Mouse (Mus musculus): Measurements from ENCODE around the gene Slc7a8.
A peak's percentile ranks its signal among the peaks of the same experiment; 100 is the strongest.

Gene Slc7a8

DNA sequence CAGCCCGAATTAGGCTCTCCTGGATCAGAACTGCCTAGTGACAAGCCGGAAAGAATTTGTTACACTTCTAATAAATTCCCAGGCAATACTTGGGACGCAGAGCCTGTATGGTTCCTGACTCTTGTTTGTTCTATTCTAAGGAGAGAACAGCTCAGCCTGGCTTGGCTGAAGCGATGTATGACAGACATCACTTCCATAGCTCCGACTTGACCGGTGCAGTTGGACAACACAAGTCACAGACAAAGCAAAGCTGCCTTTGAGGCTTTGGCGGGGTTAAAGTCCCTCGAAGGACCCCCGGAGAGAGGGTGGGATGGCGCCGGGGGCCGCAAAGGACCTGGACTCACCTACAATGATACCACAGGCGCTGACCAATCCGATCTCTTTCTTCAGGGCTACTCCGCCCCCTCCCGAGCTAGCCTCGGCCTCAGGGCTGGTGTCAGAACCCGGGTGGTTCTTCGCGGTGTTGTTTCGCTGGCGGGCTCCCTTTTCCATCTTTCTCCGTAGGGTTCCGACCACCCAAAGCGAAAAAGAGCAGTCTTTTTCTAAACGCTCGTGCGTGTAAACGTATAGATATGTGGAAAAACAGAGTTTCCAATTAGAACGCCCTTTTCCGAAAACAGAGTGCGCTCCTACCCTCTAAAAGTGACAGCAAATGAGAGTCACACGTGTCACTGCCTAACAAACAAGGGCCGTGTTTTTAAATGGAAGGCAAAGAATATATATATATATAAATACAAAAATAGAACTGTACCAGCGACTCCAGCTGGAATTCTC, 723 bp downstream of the Slc7a8 start:
- DNase-seq (ENCODE audit: low read depth, low spot score) = peak; percentile 91

DNA sequence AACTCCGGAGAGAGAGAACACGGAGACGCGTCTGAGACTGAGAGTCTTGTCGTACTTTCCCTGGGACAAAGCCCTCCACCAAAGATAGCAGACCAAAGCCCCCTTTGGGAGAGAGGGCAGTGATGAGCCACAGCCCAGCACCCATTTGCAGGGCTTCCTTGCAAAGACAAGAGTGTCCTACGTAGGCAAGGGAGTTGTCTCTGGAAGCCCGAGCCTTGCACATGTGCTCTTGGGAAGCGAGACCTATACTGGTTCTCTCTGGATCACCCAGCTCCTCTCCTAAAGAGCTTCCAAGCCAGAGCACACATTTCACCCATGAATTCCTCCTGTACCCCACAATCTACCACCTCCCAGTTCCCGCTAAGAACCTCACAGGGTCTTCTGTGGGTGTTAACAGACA, 1.7 kb downstream of the Slc7a8 start:
- DNase-seq (ENCODE audit: low read depth, low spot score) = peak; percentile 65

DNA sequence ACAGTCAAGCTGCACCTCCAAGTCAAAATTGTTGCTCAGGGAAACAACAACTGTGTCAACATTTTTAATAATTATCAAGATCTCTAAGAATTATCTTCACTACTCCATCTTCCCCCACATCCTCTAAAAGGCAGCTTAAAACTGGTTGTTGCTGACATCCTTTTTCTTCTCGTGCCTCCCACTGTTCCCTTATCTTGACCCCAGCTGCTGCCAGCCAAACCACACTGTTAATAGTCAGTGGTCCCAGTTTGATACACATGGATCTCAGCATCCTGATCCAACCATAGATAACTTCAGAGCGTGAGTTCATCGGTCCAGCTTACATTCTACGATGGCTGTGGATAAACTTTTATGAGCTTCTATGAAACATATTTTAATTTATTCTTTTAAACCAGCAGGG, 3.9 kb downstream of the Slc7a8 start:
- no peak for DNase-seq (ENCODE audit: low read depth, low spot score)

DNA sequence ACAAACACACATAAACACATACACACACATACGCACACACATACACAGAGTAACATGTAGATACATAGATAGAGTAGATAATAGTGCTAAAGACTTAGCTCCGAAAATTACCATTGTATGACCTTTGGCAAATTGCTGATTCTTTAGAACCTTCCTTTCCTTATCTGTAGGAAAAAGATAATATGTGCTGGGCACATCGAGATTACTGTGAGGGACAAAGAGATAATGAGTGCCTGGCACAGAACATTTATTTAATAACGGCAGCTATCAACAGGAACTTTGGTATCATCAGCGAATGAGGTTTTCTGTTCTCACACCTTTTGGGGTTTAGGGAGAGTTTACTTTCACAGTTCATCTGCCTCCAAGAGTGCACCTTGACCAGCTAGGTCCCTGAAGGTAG, 5.0 kb downstream of the Slc7a8 start:
- DNase-seq (ENCODE audit: low read depth, low spot score) = no peak

DNA sequence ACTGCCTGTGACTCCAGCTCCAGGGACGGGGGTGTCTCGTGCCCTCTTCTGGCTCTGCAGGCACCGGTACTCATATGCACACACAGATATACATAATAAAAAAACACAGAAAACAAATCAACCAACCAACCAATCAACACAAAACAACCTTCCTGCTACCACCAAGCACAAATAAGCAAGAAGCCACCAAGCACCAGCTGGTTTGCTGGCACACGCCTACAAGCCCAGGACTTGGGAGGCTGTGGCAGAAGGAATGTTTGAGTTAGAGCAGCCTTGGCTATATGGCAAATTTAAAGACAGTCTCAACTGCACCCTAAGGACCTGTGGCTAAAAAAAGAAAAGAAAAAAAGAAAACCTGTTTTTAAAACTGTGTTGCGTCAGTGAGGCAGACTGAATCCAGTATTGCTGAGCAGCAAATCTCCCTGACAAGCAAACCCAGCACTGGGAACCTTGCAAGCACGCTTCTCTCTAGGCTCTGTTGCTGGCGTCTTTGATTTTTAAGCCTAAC, 6.2 kb downstream of the Slc7a8 start:
- peak; percentile 89 for DNase-seq (ENCODE audit: low read depth, low spot score)

DNA sequence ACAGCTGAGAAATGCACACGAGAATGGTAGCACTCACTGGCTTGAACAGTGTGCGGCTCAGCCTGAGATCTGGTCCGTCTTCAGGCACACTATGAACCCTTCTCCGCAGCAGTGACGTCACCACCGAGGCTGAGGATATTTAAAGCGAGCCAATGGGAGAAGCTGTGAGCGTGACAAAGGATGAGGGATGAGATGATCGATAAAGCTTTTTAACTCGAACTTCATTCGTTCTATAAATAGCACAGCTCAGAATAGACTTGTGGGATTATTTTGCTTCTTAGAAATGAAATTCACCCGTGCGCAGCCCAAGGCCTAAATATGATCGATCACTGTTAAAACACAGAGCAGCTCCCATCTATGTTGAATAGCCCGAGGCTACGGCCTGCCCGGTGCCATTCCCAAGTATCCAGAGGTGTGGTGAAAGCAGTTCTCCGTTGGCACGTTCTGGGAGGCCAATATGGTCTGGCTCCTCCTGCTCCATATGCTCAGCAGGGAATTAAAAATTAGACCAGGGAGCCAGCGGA, 9.4 kb downstream of the Slc7a8 start:
- DNase-seq (ENCODE audit: low read depth, low spot score) = peak; percentile 90

DNA sequence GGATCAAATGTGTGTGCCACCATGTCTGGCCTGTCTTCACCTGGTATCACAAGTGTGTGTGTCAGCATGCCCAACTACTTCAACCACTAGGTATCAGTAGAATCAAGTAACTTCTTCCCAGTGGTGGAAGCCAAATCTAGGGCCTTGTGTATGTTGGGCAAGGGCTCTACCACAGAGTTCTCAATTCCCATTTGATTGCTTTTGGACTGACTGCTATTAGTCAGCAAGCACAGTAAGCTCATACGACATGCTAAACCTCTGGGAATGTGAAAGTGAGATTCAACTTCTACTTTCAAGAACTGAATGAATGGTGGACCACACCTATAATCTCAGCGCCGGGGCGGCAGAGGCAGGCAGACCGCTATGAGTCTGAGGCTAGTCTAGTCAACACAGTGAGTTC, 11.4 kb downstream of the Slc7a8 start:
- no peak for DNase-seq (ENCODE audit: low read depth, low spot score)

DNA sequence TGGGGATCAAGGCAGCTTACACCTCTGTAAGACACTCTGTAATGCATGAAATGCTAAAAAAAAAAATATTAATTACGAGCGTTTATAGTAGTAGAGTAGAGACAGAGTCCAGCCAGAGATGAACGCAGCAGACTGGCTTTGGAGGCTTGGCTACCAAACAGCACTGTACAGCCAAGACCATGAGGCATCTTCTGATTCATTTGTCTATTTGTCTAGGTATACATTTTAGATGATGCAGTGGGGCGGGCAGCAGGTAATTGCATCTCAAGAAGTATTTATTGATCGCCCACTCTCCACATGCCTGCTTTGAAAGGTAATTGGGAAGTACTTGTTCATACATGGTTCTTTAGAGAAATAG, 12.7 kb downstream of the Slc7a8 start:
- DNase-seq (ENCODE audit: low read depth, low spot score) = peak; percentile 63

DNA sequence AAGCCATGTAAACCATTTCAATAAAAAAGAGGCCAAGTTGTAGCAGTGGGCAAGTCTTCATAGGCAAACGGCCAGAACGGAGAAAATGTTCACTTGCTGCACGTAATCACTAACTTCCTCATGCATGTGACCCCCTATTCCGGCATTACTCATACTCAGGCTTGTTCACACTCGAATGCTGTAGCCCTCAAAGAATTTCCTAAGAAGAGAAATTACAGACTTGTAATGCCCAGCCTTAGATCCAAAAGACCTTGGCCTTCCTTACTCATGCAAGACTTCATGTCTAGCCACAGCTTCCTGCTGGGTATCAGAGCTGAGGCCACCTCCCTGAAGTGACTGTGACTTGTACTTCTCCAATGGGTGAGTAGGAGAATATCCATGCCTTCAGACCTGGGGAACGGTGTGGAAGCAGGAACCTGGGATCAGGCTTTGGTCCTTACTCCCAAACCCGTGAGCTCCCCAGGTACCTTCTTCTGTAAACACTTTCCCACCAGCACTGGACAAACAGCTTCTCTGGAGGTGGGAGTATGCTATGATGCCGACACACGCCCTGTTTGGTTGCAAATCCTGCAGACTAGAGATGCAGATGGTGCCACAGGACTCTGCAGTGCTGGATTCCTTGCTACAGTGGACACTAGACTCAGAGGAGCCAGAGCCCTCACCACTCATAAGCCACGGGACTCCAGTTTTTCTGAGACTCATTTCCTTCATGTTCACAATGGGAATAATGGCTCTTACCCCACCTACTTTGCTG, 13.3 kb downstream of the Slc7a8 start:
- DNase-seq (ENCODE audit: low read depth, low spot score) = peak; percentile 49

DNA sequence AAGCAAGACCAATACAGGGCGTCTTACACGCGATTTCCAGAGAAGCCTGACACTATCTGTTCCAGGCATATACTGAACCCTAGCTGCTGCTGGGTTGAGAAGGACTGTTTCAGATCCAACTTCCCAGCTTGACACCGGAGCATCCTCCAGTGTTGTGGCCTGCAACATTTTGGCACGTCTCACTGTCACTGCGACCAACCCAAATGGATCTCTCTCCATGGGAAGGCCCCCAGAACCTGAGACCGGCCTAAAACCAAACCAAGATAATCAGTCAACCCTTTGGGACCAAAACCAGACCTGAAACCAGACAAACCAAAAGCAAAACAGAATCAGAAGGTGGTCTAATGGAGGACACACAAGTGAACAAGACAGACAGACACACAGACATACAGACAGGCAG, 14.8 kb downstream of the Slc7a8 start:
- DNase-seq (ENCODE audit: low read depth, low spot score) = peak; percentile 49

DNA sequence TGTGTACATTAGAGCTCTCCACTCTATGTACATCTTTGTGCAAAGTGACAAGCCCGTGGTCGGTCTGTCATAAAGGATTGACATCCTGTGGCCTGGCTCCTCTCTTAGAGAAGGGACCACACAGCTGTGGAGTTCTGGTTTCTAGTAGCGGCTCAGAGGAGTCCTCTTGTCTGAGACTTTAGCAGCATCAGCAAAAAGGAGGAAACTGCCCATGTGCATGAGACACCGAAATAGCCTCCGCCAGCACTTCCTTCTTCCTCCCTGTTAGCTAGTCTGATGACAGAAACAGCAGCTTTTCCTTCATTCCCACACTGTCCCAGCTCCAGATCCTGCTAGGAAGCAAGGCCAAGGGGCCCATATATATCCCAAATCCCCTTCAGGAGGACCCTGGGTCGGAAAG, 25.4 kb downstream of the Slc7a8 start:
- DNase-seq (ENCODE audit: low read depth, low spot score) = peak; percentile 76

DNA sequence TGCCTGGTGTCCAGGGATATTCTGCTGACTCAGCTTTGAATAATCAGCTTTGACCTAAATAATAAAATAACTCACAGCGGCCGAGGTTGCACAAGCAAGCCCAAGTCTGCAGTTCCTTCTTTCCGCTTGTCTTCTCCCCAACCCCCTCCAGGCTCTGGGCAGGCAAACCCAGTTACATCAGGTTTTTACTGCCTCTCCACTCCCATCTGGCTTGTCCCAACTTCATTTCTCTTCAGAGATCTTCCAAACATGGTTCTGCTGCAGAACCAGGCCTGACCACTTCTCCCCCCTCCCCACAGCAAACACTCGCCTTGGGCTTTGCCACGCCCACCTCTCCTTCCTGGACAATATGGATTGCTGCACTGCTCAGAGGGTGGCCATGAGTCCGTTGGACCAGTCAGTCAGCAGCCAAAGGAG, 27.1 kb downstream of the Slc7a8 start:
- peak; percentile 82 for DNase-seq (ENCODE audit: low read depth, low spot score)

DNA sequence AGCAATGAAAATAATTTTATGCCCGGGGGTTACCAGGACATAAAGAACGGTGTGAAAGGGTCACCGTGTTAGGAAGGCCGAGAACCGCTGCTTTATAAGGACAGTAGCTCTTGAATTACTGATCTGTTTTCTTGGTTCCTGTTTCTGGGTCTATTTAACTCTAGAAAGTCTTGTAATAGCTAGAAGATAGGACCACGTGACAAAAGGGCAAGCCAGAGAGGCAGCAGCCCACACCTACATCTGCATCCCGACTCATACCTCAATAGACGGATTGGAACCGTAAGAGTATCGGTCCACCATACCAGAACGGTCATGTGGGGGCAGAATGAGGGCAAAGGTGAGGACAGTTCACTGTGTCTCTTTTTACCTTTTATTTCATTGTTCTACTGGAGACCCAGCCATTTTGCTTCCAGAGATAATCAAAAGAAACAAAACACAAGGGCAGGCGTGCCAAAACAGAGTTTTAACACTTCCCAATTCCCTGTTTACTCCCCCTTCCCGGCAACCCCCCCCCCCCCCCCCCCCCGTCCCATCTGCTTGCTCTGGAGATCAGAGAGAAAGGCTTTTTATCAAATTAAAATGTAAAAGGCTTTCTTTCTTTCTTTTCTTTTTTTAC, 27.7 kb downstream of the Slc7a8 start:
- no peak for DNase-seq (ENCODE audit: low read depth, low spot score)

DNA sequence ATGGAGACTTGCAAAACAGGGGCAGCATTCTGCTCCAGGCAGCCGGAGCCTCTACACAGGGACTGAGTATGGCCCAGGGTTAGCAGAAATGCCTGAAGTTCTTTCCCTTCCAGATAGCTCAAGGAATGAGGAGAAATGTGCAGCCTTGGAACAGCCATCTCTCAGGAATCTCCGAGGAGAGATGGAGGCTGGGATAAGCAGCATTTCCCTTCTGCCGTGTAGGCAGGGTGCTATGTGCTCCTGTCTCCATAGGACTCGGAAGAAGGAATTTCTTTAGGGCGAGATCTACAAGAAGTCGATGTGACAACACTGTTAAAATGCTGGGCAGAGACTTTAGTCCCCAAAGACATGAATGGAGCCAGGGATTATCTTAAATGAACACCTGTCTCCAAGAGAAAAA, 28.8 kb downstream of the Slc7a8 start:
- peak; percentile 47 for DNase-seq (ENCODE audit: low read depth, low spot score)

DNA sequence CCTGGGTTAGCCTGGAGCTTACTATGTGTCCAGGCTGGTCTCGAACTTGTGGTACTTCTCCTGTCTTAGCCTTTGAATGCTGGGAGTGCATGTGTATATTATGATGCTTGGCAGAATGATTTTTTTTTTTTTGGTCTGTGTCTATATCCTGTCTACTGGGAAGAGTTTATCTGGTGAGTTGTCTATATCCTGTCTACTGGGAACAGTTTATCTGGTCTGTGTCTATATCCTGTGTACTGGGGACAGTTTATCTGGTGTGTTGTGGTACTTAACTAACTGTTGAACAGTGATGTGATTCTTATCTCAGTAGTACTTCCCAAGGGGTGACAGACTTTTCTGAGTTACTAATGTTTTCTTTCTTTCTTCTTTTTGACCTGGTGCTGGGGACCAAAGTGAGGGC, 30.0 kb downstream of the Slc7a8 start:
- no peak for DNase-seq (ENCODE audit: low read depth, low spot score)

DNA sequence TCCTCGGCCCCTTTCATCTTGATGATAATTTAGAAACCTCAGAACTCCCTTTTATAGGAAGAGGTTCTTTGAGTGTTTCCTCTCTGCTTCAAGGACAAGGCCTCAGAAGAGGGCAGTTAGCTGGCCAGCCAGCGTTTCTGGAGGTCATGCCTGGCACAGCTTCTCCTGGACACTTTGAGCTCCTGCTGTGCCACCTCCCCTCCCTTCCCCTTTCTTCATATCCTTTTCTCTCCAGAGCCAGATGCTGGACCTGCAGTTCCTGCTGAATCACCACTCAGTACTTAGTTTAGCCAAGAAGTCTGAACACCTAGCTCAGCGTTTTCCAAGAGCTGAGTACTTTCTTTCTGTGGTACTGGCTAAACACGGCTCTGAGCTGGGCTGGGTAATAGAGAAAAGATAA, 32.5 kb downstream of the Slc7a8 start:
- DNase-seq (ENCODE audit: low read depth, low spot score) = peak; percentile 72

DNA sequence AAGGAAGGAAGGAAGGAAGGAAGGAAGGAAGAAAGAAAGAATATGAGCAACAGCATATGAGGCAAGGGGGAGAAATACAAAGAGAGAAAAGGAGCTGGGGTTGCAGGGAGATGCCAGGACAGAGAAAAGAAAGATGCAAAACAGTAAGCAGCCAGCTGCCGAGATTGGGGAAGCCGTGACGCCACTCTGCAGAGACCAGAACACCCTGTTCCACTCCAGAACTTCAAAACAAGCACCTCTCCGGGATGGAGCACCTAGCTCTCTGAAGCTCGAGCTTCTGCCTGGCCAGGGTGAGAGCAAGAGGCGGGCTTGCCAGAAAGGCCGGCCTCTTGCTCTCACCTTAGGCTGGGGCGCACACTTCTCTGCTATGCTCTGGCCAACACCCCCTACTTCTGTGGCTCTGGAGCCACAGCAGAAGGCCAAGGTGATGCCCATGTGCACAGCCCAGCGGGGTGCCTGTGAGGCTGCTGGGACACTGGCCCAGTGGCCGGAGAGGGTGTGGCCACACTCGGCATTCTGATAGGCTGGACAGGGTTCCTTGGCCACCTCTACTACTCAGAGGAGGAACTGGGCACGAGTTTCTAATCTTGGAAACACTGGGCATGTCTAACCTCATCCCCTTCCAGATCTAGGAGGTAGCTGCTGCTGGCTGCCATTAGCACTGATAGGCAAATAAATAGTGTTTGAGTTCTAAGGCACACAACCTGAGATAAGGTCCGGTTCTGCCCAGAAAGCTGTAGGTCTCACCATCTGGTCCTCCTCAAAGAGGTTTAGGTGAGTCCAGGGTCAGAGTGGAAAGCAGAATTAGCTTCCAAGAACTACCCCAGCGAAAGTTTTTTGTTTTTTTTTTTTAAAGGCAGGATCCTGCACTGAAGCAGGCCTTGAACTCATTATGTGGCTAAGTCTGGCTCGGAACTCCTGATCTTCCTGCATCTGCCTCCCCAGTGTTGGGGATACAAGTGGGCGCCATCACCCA, 33.5 kb downstream of the Slc7a8 start:
- DNase-seq (ENCODE audit: low read depth, low spot score) = peak; percentile 95

DNA sequence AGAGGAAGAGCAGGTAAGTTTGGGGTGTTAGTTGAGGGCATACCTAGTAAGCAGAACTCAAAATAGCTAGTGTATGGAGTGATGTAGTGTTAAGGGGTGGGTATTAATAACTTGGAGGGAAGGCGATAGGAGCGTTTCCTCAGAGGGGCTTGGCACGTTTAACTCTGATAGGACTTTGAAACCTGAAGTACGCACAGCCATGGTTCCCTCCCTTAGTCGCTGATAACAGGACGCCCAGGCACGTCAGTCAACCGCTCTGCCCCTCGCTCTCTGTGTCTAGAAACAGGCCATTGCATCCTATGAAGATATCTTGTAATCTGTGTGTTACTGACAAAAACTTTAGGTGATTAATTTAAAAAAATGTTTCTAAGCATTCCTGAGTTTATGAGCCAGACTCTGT, 35.7 kb downstream of the Slc7a8 start:
- no peak for DNase-seq (ENCODE audit: low read depth, low spot score)

DNA sequence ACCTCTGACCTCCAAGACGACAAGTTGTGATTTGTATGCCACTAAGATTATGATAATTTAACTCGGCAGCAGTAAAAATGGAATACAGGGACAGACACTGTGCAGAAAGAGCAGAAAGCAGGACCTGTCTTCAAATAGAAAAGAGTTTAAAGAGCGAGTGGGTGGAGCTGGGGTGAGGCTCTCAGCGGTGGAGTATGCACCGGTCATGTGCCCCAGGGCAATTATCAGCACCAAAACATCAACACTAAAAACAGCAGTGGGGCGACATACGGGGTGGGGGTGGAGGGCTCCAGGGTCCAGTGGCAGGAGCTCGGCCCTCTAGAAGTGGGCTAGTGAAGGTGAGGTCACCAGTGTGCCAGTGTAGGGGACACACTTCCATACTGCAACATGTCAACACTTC, 37.3 kb downstream of the Slc7a8 start:
- DNase-seq (ENCODE audit: low read depth, low spot score) = no peak

DNA sequence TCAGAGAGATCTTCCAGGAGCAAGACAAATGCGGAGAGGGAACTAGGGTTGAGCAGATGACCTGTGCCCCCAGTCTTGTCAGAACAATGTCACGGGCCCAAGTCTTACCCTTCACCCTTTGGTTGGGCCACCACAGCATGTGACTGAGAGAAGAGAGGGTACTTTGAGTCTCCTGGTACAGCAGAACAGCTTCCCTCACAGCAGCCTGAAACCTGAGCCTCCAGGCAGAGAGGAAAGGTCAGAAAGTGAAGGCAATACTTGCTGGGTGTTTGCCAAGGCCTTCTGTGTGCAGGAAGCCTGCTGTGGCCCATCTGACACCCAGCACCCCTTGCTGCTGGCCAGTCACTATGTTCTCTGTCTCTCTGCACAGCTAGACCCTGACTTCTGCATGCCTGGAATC, 39.4 kb downstream of the Slc7a8 start:
- peak; percentile 30 for DNase-seq (ENCODE audit: low read depth, low spot score)

DNA sequence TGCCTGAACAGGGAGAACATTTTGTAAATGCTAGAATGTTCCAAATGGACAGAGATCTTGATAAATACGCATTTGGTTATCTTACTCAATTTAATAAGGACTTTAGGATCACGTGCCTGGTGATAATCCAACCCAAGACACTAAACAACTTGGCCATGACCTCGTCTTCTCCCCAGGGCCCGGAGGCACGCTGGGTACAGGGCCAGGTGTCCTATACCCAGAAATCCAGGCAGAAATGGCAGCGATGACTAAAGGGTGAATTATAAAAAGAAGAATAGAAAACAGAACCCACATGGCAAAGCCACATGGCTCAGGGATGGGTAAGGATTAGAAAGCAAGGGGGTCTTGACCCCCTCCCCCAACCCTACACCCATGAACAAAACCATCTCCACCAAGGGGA, 40.0 kb downstream of the Slc7a8 start:
- DNase-seq (ENCODE audit: low read depth, low spot score) = no peak

Data from brain, adult 2 months (tissue).